Mouse (Mus musculus) thymus, adult 2 months (tissue): ENCODE results near the gene Ptprd.

ENCODE experiments used
- CTCF ChIP-seq: fragments of 200-500 bp; IDR thresholded peaks from 2 replicates; pipeline ENCODE4 v1.5.1; 2012; ENCODE audit warnings: mild to moderate bottlenecking, control low read depth, low read length, moderate library complexity, borderline replicate concordance; ENCODE audit not compliant: control insufficient read depth, poor library complexity, insufficient read depth; ENCODE audit errors: extremely low read depth
- POLR2A ChIP-seq: fragments of 200-500 bp; IDR thresholded peaks from 2 replicates; pipeline ENCODE4 v1.6.1; 2012; ENCODE audit warnings: mild to moderate bottlenecking, low read length, control low read depth, moderate library complexity; ENCODE audit not compliant: control insufficient read depth, poor library complexity, insufficient read depth; ENCODE audit errors: extremely low read depth

GRCm38 (mm10) chr4:77233243-77233642 is 978.5 kb downstream of the Ptprd start:
- TF ChIP-seq CTCF (no peak), POLR2A (no peak)
